Mouse (Mus musculus): ENCODE measurements around the gene Slc4a4.

Gene Slc4a4

DNA sequence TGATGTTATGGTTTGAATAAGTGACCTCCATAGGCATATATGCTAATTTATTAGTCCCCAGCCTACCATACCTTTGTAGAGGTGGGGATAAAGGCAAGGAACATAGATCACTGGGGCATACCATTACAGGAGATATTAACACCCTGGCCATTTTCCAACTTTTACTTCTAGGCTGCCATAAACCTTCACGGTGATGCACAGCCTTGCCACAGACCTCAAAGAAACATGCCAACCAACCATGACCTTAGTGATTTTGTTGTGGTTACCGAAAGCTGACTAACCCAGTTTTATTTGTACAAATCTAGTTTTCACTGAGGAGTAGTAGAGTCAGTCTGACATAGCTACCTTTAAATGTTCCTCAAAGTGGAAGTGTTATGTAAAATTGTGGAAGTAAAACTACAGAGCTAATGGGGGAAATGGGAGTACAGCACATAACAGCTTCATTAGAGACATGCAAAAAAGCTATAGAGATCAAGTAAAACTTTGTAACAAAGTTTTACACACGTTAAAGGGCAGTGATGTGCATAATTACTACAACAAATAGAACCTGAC is 393.8 kb downstream of the Slc4a4 start:
- no peak for DNase-seq (ENCODE audit: low read depth, low spot score)

Data from telencephalon, adult 2 months (tissue).